Mouse (Mus musculus) adrenal gland, adult (tissue): ENCODE measurements around the gene Kcnab3.
"Not testable (repeated sequence)": the region's sequence is repeated elsewhere in the genome, so short reads cannot be mapped to it uniquely, and the experiment has no call there.

ENCODE experiments used
- DNase-seq, 2 experiments: peaks; one replicate each; pipeline ENCODE4 v3.0.0; 2022 to 2023; ENCODE audit warnings: low spot score in 1 of 2; ENCODE audit not compliant: inconsistent age in 2 of 2

The Kcnab3 gene

DNA sequence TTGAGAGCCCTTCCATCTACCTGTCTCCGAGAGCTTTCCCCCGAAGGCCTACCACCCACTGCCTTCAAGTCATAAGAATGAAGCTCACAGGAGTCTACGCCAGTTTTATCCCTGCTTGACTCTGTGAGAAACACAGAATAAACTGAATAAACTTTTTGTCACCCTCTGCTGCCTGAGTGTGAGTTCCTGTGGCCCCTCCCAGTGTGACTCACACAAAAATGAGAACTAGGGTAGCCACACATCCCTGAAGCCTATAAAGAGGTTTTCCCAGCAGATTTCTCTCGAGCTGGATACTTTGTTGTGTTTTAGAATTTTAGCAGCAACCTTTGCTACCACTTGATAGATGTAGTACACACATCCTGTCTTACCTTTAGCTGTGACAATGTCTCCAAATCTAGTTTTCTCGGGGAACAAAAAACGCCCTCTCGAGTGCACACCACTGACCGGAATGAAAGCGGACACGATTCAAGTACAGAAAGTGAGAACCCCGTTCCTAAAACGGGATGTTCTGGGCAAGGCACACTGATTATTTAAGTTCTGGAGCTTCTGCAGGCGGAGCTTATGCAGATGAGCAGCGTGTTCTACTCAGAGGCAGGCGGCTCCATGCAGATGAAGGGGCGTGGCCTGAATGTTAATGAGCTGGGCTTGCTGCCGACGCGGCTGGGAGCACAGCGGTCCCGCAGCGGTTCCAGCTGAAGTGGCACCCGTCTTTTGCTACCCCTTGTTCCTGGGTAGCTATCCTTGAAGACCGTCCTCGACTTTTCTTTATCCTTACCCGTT, at the start of gene Kcnab3:
Gene Kcnab3, plus strand, starts transcription at position 631 of the 780 bp plus-strand sequence.
- DNase-seq: peak; percentile 90 to 94

DNA sequence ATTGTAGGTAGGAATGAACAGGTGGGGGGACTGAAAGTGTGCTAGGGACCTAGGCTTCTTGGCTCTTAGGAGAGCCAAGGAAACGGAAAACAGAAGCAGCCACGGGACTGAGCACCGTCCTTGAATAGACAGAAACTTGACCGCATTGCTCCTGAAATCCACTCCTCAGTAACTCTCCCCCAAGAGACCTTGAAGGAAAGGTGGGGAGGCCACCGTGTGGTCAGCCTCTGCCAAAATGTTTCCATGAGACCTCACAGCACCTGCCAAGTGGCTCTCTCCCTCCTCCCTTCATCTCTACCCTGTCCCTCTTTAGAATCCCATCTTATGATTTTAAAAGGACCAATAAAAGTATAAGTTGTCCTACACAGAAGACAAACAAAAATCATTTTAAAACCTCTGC, 48.8 kb upstream of the Kcnab3 start:
- peak in 1 of 2 experiments; percentile 46 for DNase-seq

DNA sequence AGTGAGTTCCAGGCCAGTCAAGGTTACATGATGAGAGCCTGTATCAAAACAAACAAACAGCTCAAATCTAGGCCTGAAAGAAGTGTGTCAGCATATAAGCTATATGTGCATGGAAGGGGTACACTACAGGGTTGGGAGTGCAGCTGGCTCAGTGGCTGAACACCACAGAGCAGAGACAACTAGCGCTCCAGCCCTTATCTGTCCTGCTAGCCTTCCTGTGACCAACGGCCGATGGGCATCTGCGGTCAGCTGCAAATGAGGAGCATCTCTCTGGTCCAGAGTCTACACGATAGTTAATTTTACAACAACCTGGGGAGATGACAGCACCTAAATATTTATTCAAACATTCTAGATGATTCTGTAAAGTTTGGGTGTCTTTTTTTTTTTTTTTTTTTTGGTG, 34.9 kb upstream of the Kcnab3 start:
- DNase-seq: no peak

DNA sequence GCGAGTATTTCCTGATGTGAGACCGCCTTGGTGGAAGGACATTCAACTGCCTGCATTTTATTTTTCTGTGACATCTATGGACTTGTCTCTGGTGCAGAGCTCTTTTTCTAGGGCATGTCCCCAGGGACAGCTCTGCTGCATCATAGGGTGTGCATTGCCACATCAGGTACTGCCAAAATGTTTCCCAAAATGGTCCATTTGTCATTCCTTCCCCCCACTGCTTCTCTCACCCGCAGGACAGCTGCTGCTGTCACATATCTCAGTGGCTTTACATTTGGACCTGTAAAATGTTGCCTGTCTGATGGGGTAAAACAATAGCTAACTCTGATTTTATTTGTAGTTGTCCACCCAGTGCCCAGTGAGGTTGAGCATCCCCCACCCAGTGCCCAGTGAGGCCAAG, 30.8 kb upstream of the Kcnab3 start:
- no peak for DNase-seq

DNA sequence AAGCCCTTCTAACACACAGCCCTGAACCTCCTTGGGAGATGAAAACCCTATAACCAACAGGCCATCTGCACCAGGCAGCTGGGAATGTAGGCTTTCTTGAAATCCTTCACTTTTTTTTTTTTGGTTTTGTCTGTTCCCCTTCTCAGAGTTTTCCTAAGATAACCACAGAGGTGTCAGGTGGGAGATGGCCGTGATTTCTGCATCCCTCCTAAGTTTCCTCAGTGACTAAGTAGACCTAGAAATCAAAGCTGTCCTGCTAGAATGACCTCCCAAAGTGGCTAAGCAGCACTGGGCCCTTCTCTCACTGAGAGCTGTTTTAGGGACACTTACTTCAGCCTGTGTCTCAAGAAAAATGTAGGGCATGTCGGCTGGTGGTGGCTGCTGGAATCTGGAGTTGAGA, 28.3 kb upstream of the Kcnab3 start:
- no peak for DNase-seq

DNA sequence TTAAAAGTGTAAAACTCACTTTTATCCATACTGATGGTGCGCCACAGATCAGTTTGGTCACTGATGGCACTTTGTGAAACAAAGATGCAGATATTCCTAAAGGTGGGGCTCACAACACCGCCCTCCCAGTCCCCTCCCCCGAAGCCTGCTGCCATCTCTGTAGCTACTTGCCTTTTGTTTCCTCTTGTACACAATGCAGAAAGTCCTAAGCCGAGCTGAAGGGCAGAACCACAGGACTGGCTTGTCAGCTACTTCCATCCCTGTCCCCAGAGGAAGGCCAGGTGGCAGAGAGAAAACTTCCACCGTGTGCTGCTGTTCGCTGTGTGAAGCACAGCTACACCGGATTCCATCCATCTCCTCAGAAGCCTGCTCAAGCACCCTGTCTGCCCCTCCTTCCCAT, 27.8 kb upstream of the Kcnab3 start:
- DNase-seq: no peak

DNA sequence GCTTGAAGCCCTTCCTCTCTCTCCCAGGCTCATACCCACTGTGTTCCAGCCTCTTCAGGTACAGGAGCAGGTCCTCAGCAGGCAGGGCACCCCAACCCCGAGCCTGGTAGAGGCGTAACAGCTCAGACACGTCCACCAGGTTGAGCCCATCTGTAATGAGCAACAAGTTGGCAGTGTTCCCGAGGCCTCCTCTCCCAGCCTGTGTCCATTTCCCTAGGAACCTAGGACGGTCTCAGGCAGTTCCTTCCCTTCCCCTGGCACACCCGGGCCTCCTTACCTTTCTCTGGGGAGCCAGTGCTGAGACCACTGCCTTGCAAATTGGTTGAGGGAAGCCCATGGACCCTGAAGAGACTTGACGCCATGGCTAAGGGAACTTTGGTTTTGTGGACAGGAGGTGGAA, 23.2 kb upstream of the Kcnab3 start:
- no peak for DNase-seq

DNA sequence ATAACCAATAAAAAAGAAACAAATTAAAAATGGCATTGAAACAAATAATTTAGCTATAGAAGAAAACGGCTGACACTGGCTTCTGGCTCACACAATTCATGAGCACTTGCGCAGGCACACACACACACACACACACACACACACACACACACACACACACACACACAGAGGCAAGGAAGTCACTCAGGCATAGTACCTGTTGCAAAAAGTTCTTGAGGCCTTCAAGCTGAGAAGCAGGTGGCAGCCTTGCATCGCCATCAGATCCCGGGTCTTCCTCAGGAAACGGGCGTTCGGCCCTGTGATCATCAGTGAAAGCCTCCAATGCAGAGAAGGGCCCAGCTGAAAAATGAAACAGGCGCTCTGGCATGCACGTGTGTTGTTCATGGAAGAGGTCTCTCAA, 20.8 kb upstream of the Kcnab3 start:
- no peak for DNase-seq

DNA sequence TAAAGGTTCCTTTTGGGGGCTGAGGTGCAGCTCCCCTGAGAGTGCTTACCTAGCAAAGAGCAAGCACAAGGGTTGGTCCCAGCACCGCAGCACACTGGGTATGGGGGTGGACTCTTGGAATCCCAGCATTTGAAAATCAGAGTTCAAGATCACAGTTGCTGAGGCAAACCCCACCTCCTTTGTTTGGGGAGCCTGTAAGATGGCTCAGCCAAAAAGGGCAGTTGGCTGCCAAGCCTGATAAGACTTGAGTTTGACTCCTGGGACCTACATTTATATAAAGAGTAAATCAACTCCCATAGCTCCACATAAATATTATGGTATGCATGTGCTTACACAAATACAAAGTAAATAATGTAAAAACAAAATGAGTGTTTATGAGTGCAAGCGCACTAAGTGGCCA, 20.0 kb upstream of the Kcnab3 start:
- no peak for DNase-seq

DNA sequence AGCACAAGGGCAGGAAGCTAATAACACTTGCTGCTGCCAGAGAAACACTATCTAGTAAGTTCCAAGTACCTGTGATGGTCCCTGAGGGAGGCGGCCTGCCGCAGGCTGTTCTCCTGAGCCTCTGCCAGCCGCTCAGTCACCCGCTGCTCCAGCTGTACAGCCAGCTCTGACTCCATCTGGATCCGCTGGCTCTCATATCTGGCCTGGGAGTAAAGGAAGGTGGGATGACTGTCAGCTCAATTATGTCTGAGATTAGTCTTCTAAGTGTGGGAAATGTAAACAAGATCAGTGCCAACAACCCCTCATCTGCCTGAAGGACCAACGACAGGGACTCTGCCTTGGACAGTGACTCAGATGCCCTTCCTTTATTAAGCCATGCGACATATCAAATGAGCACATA, 14.8 kb upstream of the Kcnab3 start:
- DNase-seq: peak in 1 of 2 experiments; percentile 51

DNA sequence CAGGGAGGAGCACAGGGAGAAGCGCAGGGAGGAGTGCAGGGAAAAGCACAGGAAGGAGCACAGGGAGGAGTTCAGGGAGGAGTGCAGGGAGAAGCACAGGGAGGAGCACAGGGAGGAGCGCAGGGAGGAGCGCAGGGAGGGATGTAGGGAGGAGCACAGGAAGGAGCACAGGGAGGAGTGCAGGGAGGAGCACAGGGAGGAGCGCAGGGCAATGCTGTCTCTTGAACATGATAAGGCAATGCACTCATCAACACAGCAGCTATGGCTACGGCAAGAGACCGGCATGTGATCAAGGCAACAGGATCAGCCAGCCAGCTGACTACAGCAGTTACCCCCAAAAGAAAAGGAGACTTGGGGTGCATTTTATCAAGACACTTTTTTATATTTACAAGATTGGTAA, 9.7 kb upstream of the Kcnab3 start:
- no peak for DNase-seq

DNA sequence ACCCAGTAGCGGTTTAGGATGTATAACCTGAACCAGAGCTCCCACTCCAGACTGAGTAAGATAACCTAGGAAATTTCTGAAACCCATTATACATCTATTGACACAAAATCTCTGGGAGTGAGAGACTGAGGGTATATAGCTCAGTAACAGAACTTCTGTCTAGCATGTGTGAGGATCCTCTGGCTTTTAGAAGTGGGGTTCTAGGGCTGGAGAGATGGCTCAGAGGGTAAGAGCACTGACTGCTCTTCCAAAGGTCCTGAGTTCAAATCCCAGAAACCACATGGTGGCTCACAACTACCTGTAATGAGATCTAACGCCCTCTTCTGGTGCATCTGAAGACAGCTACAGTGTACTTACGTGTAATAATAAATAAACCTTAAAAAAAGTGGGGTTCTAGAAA, 8.1 kb upstream of the Kcnab3 start:
- DNase-seq: not testable (repeated sequence)

DNA sequence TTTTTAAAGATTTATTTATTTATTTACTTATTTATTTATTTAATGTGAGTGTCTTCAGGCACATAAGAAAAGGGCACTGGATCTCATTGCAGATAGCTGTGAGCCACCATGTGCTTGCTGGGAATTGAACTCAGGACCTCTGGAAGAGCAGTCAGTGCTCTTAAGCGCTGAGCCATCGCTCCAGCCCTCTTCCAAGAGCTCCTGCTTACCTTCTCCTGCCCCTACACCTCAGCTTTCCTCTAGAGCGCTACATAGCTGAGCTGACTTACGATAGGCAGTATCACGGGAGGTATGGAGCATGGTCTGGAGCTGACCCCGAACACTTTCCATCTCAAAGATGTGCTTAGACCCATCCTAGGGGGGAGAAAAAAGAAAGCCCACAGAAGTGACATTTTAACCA, 4.5 kb upstream of the Kcnab3 start:
- DNase-seq: no peak

DNA sequence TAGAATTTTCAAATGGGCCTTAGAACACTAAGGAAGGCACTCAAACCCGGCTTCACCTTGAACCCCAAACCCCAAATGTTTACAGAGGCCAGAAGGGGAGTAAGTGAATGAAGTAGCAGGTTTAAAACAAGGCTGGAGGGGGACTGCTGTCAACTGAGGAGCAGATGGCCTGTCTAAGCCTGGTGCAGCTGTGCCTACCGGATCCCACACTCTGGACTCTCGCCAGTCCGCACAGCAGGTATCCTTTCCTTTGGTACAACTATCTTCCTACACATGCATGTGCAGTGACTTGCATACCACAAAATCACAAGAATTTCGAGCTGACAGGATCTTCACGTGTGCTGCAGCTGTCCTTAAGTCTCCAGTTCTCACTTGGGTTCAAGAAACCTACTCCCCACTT, 4.0 kb upstream of the Kcnab3 start:
- peak in 1 of 2 experiments; percentile 22 for DNase-seq

DNA sequence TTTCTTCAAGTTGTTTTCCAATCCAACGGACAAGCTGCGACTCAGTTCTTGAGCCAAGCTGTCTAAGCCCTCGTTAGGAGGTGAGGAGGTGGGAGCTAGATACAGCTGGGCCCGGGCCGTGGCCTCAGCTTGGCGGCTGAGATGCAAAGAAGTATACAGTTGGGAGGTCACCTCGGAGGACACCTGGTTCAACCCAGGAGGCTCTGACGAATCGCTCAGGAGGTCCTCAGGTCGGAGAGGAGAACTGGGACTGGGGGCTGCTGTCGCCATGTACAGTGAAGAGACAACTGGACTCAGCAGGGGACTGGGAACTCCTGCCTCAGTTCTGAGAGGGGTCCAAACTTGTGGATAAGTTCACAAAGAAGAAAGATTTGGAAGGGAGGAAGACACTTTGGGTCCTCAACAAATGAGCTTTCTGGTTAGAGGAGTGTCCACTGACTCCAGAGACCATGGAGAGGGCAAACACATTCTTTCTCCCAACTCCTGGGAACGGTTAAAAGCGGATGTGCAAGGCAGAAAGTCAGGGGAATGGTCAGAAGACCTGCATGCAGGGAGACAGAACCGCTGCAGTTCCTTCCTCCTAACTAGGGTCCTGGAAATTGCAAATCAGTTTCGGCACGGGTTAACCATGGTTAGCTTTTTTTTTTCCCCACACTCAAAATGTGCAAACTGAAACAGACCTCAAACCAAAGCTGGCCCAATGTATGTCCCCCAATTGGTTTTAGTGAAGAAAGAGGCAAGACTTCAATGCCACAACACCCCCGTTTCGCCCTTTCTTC, 3.2 kb upstream of the Kcnab3 start:
- peak; percentile 31 to 52 for DNase-seq

DNA sequence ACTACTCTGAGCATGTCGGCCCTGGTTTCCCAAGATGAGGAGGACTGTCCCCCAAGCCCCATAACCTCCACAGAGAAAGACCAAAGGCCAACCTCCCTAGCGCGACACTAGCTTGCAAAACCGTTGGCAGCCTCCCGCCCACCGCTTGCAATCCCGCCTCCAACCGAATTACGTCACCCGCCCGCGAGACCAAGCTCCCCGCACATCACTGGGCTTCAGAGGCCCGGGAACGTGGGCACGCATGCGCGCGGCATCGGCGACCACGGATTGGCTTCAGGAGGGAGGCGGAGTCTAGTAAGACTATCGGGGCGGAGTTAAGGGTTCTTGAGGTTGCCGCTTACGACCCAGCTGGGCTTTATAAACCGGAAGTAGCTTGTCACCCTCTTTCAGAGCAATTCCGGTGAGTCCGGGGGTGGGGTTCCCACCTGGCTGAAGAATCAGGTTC, 2.4 kb upstream of the Kcnab3 start, which contains the start of the genes Cntrob and Trappc1:
Gene Cntrob, minus strand, starts transcription at position 109 of the 445 bp plus-strand sequence.
Gene Trappc1, plus strand, starts transcription at position 314 of the 445 bp plus-strand sequence.
- DNase-seq: peak; percentile 99

DNA sequence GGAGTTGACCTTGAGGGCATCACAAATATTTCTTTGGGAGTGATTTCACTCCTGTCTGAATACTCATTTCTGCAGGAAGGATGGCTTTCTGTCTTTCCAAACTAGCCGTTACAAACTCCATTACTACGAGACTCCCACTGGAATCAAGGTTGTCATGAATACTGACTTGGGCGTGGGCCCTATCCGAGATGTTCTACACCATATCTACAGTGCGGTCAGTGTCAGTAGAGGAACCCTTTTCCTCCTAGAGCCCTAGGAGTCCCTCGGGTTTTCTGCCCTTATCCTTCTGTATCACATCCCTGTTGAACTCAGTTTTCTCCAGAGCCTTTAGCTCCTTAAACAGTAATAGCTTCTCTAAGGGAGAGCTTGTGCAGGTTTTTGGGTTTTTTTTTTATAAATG, 1.3 kb upstream of the Kcnab3 start:
- DNase-seq: no peak

DNA sequence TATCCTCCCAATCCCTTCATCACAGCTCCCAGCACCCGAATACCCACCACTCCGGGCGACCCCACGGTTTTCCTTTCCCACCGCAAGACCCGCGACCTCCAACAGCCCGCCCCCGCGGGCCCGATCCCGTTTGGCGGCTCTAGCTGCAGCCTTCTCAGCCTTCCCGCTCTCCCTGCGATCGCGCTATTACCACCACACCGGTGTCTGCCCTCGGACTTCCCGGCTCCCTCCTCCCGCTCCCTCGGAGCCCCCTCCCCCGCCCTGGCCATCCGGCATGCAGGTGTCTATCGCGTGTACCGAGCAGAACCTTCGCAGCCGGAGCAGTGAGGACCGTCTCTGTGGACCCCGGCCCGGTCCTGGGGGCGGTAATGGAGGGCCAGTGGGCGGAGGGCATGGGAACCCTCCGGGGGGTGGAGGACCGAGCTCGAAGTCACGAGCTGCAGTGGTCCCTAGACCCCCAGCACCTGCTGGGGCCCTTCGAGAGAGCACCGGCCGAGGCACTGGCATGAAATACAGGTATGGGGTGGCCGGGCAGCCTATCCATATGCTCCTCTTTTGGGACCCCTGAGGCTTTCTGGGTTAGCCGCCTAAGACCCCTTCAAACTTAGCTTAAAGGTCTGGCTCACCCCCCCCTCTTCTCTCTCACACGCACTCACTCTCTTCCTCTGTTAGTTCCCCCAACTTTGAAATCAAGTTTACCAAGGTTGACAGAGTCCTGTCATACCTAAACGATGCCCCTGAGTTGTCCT, 524 bp downstream of the Kcnab3 start:
- DNase-seq: no peak

DNA sequence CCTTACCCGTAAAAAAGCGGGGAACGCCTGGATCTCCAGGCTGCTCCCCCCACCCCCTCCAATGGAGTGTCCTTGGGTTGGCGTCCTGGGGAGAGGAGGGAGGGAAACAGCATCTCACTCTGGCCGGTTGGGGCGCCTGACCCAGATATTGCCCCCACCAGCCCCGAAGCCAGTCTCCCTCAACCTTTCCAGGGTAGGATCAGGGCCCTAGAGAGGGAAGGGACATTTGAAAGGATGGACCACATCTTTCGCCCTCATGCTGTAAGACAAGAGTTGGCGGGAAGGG, 1.0 kb downstream of the Kcnab3 start:
- DNase-seq: peak; percentile 56 to 72

DNA sequence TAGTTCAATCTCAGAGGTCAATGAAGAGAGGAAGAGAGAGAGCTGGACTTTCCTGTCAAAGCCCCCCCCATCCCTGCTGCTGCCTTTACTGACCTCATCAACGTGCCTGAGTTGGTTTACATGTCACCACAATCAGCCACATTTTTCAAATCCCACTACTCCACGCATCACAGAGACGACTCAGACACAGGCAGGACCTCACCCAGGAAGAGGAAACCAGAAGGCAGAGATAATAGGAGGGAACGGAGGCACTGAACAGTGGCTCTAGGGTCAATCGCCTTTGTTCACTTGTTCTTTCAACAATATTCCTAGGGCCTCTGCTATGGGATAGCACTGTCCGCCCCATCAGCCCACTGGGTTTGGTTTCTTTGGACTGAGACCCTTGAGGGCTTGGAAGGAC, 1.6 kb downstream of the Kcnab3 start:
- DNase-seq: peak in 1 of 2 experiments; percentile 28

DNA sequence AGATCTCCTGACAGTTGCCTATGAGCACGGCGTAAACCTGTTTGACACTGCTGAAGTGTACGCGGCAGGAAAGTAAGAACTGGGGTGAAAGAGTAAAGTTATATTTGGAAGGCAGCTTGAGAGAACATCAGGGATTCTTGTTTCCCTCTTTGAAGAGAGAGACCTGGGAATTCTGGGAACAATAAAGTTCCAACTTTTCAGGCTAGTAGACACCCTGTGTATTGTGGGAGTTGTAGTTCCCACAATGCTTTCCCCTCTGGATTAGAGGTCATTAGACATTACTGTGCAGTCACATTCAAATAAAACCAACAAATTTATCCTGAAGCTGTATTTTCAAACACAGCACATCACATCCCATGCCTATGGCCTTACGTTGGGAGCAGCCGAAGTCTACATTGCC, 2.5 kb downstream of the Kcnab3 start:
- DNase-seq: peak in 1 of 2 experiments; percentile 22

DNA sequence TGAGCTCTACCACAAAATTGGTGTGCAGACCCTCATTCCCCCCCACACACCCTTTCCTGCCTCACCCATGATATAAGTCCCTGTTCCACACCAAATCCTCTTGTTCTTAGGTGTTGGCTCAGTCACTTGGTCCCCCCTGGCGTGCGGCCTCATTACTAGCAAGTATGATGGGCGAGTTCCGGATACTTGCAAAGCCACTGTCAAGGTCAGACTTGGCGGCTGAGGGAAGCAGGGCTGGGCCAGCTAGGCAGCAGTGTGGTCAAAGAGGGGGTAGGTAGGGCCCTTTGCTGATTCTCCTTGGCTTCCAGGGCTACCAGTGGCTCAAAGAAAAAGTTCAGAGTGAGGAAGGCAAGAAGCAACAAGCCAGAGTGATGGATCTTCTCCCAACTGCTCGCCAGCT, 5.1 kb downstream of the Kcnab3 start:
- peak; percentile 66 to 79 for DNase-seq
